Mouse (Mus musculus) layer of hippocampus, adult 11-12 months (tissue): Measurements from ENCODE around the gene Ldlrap1.
A peak's percentile ranks its signal among the peaks of the same experiment; 100 is the strongest.

Source experiments
- DNase-seq: peaks from one replicate; pipeline ENCODE4 v3.0.0; 2022; ENCODE audit warnings: low spot score

Gene Ldlrap1

GRCm38 (mm10) chr4:134775234-134775944, 7.6 kb upstream of the Ldlrap1 start:
- no peak for DNase-seq

- no peak for DNase-seq
Measured at GRCm38 (mm10) chr4:134774126-134774525, 6.3 kb upstream of the Ldlrap1 start.

GRCm38 (mm10) chr4:134772805-134773674, 5.2 kb upstream of the Ldlrap1 start:
- no peak for DNase-seq

- no peak for DNase-seq
Measured at GRCm38 (mm10) chr4:134769891-134770290, 2.1 kb upstream of the Ldlrap1 start.

- DNase-seq: no peak
Measured at GRCm38 (mm10) chr4:134769081-134769811, 1.4 kb upstream of the Ldlrap1 start.

- no peak for DNase-seq
Measured at GRCm38 (mm10) chr4:134768226-134768888, 533 bp upstream of the Ldlrap1 start.

- DNase-seq: no peak
Measured at GRCm38 (mm10) chr4:134766904-134767425, 859 bp downstream of the Ldlrap1 start.

GRCm38 (mm10) chr4:134766277-134766676, 1.5 kb downstream of the Ldlrap1 start:
- DNase-seq: no peak

- DNase-seq: no peak
Measured at GRCm38 (mm10) chr4:134764333-134764732, 3.5 kb downstream of the Ldlrap1 start.

GRCm38 (mm10) chr4:134762360-134762759, 5.5 kb downstream of the Ldlrap1 start:
- DNase-seq: peak; percentile 54

- no peak for DNase-seq
Measured at GRCm38 (mm10) chr4:134760793-134761201, 7.0 kb downstream of the Ldlrap1 start.

GRCm38 (mm10) chr4:134760281-134760680, 7.5 kb downstream of the Ldlrap1 start:
- no peak for DNase-seq

- DNase-seq: no peak
Measured at GRCm38 (mm10) chr4:134759564-134759963, 8.3 kb downstream of the Ldlrap1 start.

- DNase-seq: no peak
Measured at GRCm38 (mm10) chr4:134758922-134759321, 8.9 kb downstream of the Ldlrap1 start.

GRCm38 (mm10) chr4:134758367-134758766, 9.5 kb downstream of the Ldlrap1 start:
- no peak for DNase-seq

- DNase-seq: no peak
Measured at GRCm38 (mm10) chr4:134756953-134757352, 10.9 kb downstream of the Ldlrap1 start.

GRCm38 (mm10) chr4:134754941-134755340, 12.9 kb downstream of the Ldlrap1 start:
- no peak for DNase-seq

GRCm38 (mm10) chr4:134754371-134754770, 13.5 kb downstream of the Ldlrap1 start:
- no peak for DNase-seq

GRCm38 (mm10) chr4:134753516-134754261, 14.1 kb downstream of the Ldlrap1 start:
- no peak for DNase-seq

GRCm38 (mm10) chr4:134752911-134753426, 14.9 kb downstream of the Ldlrap1 start:
- DNase-seq: no peak
